Mouse (Mus musculus) CH12.LX (cell line): ENCODE data around the gene Ndufa9.

Experiments used
- MAX ChIP-seq: IDR thresholded peaks from 2 replicates; pipeline ENCODE4 v1.6.1; 2011; ENCODE audit warnings: low read length, improper control_type of control experiment
- MYC ChIP-seq: IDR thresholded peaks from 2 replicates; pipeline ENCODE4 v1.6.1; 2011; ENCODE audit warnings: low read depth, mild to moderate bottlenecking, improper control_type of control experiment, low read length

DNA sequence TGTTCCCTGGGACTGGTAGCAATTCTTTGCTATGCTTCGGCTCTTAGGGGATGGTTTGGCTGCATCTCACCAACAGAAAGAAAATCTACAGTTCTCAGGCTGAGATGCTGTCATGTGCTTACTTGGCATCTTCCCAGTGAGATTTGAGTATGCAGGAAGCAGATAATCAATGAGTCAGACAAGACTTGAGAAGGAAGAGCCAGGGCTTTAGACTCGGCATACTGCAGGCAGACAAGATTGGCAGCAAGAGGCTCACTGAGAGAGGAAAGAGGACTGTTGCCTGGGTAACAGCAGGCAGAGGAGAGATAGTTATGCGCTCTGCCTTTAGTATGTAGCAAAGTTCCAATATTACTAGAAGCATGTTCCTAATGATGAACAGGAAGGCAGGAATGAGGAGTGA, 25.8 kb downstream of the Ndufa9 start:
- TF ChIP-seq MYC, result no peak
- TF ChIP-seq MAX, result no peak
